Mouse (Mus musculus): ENCODE results near the gene Fgd5. TPM values are rescaled to one million over a fixed set of nuclear protein-coding genes. Genes with fewer than 3 reads are reported as not detected.

Gene Fgd5
- 13.9 and 29.2 TPM in 2 replicates for polyA plus RNA-seq (2012; rRNA removed; ENCODE audit: low replicate concordance)

DNA sequence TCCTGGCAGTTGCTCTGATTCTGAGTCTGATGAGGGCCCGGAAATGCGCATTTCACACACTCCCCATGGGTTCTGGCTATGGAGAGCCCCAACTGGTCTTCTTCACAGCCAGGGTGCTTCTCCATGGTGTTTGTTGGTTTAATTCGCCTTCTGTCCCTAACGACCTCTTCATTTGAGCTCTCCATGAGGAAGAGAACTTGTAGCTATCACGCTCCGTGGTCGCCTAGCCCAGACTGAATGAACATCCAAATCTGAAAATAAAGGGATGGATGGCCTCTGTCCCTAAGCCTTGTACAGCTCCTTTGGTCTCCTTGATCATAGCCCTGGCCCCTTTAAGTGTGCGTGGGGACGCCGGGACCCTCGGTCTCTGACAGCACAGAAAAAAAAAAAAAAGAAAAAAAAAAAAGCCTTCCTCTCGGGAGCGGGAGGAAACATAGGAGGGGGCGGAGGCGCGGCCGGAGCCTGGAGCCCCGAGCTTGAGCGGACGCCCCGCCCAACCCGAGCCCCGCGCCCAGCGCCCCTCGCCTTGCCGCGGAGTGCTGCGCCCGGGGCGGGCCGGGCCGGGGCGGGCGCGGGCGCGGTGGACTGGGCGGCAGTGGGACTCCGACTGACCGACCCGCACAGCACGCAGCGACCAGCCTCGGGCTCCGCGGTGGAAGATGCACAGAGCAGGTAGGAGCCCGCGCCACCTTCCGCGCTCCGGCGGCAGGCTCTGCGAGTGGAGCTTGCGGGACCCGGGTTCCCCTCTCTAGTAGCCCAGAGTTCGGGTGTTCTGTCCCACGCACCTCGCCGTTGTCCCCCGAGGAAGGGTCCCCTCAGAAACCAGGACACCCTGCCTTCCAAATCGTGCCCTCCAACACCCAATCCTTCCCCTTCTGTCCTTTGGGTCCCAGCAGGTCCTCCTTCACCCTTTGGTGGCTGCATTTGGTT lies at the start of gene Fgd5:
Gene Fgd5, plus strand, starts transcription at position 508 of the 930 bp plus-strand sequence.

DNA sequence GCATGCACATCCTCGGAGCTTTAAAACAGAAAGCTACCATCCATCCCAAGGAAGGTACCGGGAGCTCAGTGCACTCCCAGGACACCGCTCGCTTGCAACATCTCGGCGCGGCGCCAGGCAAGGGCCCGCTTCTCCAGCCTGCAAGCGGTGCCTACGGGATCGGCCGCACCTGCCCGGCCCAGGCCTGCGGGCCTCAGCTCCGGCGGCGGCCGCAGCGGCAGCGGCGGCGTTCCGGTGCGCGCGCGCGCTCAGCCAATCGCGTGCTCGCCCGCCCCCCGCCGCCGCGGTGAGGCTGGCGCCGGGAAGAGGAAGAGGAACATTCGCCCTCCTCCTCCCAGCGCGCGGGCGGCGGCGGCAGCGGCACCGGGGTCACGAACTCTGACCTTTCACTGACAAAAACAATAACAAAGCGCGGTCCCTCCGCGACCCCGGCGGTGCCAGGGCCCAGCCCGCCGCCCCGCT lies 112.5 kb downstream of the Fgd5 start, which contains the start of gene Nr2c2:
Gene Nr2c2, plus strand, starts transcription at position 261 of the 462 bp plus-strand sequence.

Other genes with a start within 250 kb of the Fgd5 start
- 3.0 and 4.0 TPM in 2 replicates for gene Grip2, start 151.6 kb upstream of the Fgd5 start, polyA plus RNA-seq (2012; rRNA removed; ENCODE audit: low replicate concordance)
- gene Ccdc174, start 100.8 kb upstream of the Fgd5 start, polyA plus RNA-seq (2012; rRNA removed; ENCODE audit: low replicate concordance), result 5.2 and 6.0 TPM in 2 replicates
- 0.46 and 0.59 TPM in 2 replicates for gene 4930590J08Rik, start 76.1 kb upstream of the Fgd5 start, polyA plus RNA-seq (2012; rRNA removed; ENCODE audit: low replicate concordance)
- 13.3 and 26.9 TPM in 2 replicates for gene Nr2c2, start 112.5 kb downstream of the Fgd5 start, polyA plus RNA-seq (2012; rRNA removed; ENCODE audit: low replicate concordance)
- gene Mrps25, start 205.2 kb downstream of the Fgd5 start, polyA plus RNA-seq (2012; rRNA removed; ENCODE audit: low replicate concordance), result 15.9 and 17.7 TPM in 2 replicates
- gene Rbsn, start 236.0 kb downstream of the Fgd5 start, polyA plus RNA-seq (2012; rRNA removed; ENCODE audit: low replicate concordance), result 9.8 and 15.8 TPM in 2 replicates

Data from subcutaneous adipose tissue, adult 2 months (tissue).